Mouse (Mus musculus) left cerebral cortex, adult 2 months (tissue): Measurements from ENCODE around the gene Bmp2k. TPM values are rescaled to one million over a fixed set of nuclear protein-coding genes. Genes with fewer than 3 reads are reported as not detected.
A peak's percentile ranks its signal among the peaks of the same experiment; 100 is the strongest.

Source experiments
- DNase-seq, 2 experiments: peaks; one replicate each; pipeline ENCODE4 v3.0.0; 2021 to 2022; ENCODE audit warnings: low spot score in 2 of 2, mixed read lengths in 1 of 2; ENCODE audit errors: extremely low spot score in 1 of 2
- H3K27ac ChIP-seq: fragments of 200-600 bp; 2 replicates; pipeline ENCODE4 v1.8.1; 2022
- H3K4me3 ChIP-seq: fragments of 200-600 bp; 2 replicates; pipeline ENCODE4 v1.8.1; 2022
- CTCF ChIP-seq: fragments of 200-600 bp; IDR thresholded peaks from 2 replicates; pipeline ENCODE4 v1.8.1; 2022; ENCODE audit warnings: antibody characterized with exemption, mild to moderate bottlenecking, moderate library complexity
- intact Hi-C: fragments of 180-260 bp; cut with DNase I; formaldehyde crosslinking; loops from one replicate; pipeline ENCODE4 v1.15.1; 2025
- total RNA-seq, 2 experiments: library from RNA; stranded (reverse); gene quantifications; 2 replicates each; pipeline ENCODE4 v1.2.3; 2021

Gene Bmp2k
- total RNA-seq, 2 experiments from 2014 or later = 11.9 to 12.4 TPM

GRCm38 (mm10) chr5:97076167-97076566 lies 78.7 kb downstream of the Bmp2k start:
- H3K27ac ChIP-seq = no peak overlapping the region
- DNase-seq = no peak
- intact Hi-C loops = no loop called here
- no peak overlapping the region for H3K4me3 ChIP-seq
- no peak for TF ChIP-seq CTCF

GRCm38 (mm10) chr5:97077676-97078075 lies 80.2 kb downstream of the Bmp2k start:
- no peak for DNase-seq
- no peak overlapping the region for H3K27ac ChIP-seq
- intact Hi-C loops = no loop called here
- no peak overlapping the region for H3K4me3 ChIP-seq
- no peak for TF ChIP-seq CTCF

GRCm38 (mm10) chr5:97078641-97079040 lies 81.2 kb downstream of the Bmp2k start:
- no peak overlapping the region for H3K27ac ChIP-seq
- no peak overlapping the region for H3K4me3 ChIP-seq
- no peak for DNase-seq
- intact Hi-C loops = no loop called here
- no peak for TF ChIP-seq CTCF

- DNase-seq = no peak
- TF ChIP-seq CTCF = peak; percentile 49
Measured at GRCm38 (mm10) chr5:97081481-97081880, 84.0 kb downstream of the Bmp2k start.

GRCm38 (mm10) chr5:97083701-97084100 lies 86.2 kb downstream of the Bmp2k start:
- TF ChIP-seq CTCF = no peak
- intact Hi-C loops = no loop called here
- Histone ChIP-seq H3K4me3 (no peak overlapping the region), H3K27ac (no peak overlapping the region)
- DNase-seq = no peak

More at GRCm38 (mm10) chr5:97081481-97081880, 84.0 kb downstream of the Bmp2k start:
- H3K4me3 ChIP-seq = no peak overlapping the region
- intact Hi-C loops = no loop called here
- H3K27ac ChIP-seq = no peak overlapping the region

- Histone ChIP-seq H3K27ac (no peak overlapping the region), H3K4me3 (no peak overlapping the region)
- intact Hi-C loops = no loop called here
- no peak for TF ChIP-seq CTCF
- peak in 1 of 2 experiments; percentile 5 for DNase-seq
Measured at GRCm38 (mm10) chr5:97084541-97084940, 87.1 kb downstream of the Bmp2k start.

GRCm38 (mm10) chr5:97085071-97085470 lies 87.6 kb downstream of the Bmp2k start:
- Histone ChIP-seq H3K27ac (no peak overlapping the region), H3K4me3 (no peak overlapping the region)
- DNase-seq = peak in 1 of 2 experiments; percentile 7
- intact Hi-C loops = no loop called here
- TF ChIP-seq CTCF = no peak

- H3K4me3 ChIP-seq = no peak overlapping the region
- H3K27ac ChIP-seq = no peak overlapping the region
- intact Hi-C loops = no loop called here
- peak in 1 of 2 experiments; percentile 10 for DNase-seq
- no peak for TF ChIP-seq CTCF
Measured at GRCm38 (mm10) chr5:97087030-97087630, 89.6 kb downstream of the Bmp2k start.

GRCm38 (mm10) chr5:97087746-97088145 lies 90.3 kb downstream of the Bmp2k start:
- Histone ChIP-seq H3K4me3 (no peak overlapping the region), H3K27ac (no peak overlapping the region)
- TF ChIP-seq CTCF = no peak
- intact Hi-C loops = no loop called here
- DNase-seq = peak; percentile 6 to 7

GRCm38 (mm10) chr5:97088231-97088630 lies 90.7 kb downstream of the Bmp2k start:
- peak; percentile 3 to 8 for DNase-seq
- intact Hi-C loops = no loop called here
- Histone ChIP-seq H3K27ac (no peak overlapping the region), H3K4me3 (no peak overlapping the region)
- no peak for TF ChIP-seq CTCF

- TF ChIP-seq CTCF = no peak
- intact Hi-C loops = no loop called here
- Histone ChIP-seq H3K4me3 (no peak overlapping the region), H3K27ac (no peak overlapping the region)
- peak in 1 of 2 experiments; percentile 4 for DNase-seq
Measured at GRCm38 (mm10) chr5:97089426-97089825, 91.9 kb downstream of the Bmp2k start.

- DNase-seq = peak; percentile 6 to 9
- H3K4me3 ChIP-seq = no peak overlapping the region
- no peak for TF ChIP-seq CTCF
- intact Hi-C loops = no loop called here
- H3K27ac ChIP-seq = no peak overlapping the region
Measured at GRCm38 (mm10) chr5:97090034-97090784, 92.7 kb downstream of the Bmp2k start.

- H3K4me3 ChIP-seq = no peak overlapping the region
- no peak overlapping the region for H3K27ac ChIP-seq
- no peak for TF ChIP-seq CTCF
- intact Hi-C loops = no loop called here
- DNase-seq = peak in 1 of 2 experiments; percentile 5
Measured at GRCm38 (mm10) chr5:97092970-97093369, 95.5 kb downstream of the Bmp2k start.
